Mouse (Mus musculus) T-helper 1 cell (primary cell): ENCODE results near the gene 1700016C15Rik.

ENCODE experiments used
- in situ Hi-C: fragments of 300-600 bp; cut with MboI, MseI; formaldehyde crosslinking; loops from one replicate; pipeline ENCODE4 v1.15.1; 2025; ENCODE audit warnings: high pct_unique_total_duplicates

The 1700016C15Rik gene

DNA sequence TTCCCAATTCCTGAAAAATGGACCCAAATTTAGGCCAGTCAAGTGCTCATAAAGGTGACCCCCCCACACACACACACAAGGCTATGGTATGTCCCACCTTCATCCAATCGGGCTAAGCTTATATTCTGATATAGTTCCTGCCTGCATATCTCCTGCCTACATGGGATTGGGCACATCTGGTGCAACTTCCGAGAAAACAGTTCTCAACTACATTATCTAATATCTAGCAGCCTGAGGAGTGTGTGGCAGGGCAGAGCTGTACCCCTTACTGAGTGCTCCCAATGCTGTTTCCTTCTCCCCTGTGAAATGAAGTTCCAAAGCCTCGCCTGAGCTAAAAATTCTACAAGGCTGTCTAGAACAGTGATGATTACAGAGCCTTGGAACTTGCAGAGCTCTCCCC, 13.2 kb upstream of the 1700016C15Rik start:
- in situ Hi-C loops: no loop called here

DNA sequence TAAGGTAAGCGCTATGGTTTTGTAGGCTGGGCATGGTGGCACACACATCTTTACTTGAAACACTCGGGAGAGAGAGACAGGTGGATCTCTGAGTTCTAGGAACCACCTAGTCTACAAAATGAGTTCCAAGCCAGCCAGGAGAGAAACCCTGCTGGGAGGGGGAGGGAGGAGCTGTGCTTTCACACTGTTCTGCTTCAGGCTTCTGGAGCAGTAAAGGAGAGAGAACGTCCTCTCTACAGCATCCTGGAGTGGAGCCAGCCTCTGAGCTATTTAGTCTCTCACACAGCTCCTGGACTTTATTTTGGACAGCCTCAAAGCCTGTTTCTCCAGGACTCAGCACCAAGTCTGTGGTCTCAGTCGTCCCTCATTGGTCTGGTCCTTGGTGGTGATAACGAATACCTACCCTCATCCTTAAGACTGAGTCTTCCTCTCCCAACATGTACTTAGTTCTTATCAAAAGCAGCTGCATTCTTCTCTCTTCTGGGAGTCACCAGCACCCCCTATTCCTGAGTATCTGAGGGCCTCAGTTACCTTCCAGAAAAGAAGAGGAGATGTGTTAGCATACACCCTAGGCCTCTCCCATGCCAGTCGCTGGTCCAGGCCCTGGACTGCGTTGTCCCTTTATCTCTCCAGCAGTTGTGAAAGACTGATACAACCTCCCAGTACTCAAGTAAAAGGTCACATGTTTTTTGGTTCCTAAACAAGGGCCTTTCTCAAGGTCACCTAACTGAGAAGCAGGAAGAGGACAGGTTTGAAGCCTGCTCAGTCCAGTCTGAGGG, 12.4 kb upstream of the 1700016C15Rik start:
- in situ Hi-C loops: no loop called here

DNA sequence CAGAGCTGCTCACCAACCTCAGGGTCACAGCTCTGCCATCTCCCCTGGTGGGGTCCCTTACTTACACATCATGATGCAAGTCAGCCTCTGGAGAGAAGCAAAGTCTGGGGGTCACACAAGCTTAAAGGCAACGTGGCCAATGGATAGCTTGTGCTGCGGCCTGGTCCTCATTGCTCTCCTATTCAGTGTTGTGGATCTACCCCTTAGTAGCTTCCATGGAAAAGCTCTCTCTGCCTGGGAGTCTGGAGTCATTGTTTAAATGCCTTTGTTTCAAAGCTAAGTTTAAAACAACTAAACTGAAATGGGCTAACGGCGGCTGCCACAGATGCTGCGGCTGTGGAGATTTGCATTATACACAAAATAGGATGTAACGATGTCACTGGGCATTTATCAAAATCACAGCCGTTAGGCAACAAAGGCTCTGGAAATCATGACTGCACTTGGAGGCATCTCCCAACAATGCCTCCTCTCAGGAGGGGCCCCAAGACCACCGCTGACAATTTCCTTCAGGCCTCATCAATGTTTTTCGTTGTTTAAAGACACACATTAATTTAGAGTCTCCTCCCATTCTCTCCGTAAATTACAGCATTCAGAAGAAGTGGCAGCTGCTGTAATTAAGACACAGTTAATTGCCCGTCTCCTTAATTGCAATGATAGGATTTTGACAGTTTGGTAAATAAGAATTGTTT, 11.1 kb upstream of the 1700016C15Rik start:
- in situ Hi-C loops: no loop called here

DNA sequence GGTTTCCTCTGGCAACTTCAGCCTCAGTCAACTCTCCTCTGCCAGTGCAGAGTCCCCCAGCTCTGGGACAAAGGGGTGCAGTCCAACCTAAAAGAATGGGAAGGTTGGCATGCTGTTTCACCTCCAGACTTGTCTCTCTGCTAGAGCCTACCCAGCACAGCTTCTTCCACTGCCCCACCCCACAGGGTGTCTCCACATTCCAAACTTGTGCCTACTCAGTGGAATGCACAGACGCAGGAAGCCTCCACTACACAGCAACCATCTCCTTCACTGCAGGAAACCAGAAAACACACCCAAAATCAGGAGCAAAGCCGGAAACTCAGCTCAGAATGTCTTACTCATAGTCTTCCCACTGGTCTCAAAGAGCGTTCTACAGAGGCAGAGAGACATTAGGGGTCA, 10.6 kb upstream of the 1700016C15Rik start:
- in situ Hi-C loops: no loop called here

DNA sequence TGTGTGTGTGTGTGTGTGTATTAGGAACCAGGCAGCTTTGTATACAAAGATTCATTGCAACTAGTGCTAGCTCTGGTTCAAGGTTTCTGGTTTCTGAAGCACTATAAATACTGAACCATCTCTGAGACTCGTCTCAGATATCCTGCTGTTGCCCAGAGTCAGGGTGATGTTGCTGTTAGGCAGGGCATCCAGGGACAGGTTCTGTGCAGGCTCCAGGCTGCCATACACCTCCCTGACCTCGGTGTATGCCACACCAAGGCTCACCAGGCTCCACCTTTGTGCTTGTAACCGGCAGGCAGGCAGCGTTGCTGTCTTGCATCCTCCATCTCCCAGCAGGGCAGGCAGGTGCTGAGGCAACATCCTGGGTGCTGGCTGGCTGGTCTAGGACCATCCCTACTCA, 5.8 kb upstream of the 1700016C15Rik start:
- in situ Hi-C loops: no loop called here

DNA sequence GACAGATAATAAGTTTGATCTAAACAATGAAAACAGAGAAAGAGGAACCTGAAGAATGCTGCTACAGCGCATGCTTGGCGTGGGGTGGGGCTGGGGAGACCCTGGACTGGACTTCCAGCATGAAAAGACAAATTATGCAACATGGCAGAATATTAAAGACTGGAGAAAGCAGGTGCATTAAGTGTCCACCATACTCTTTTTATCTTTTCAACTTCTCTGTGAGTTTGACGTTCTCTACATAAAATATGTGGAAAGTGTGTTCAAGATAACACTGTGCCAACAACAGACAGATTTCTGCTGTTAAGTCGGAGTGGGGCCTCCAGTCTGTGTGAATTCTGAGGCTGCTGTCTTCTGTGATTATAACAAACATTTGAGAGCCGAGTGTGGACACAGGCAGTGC, 2.7 kb upstream of the 1700016C15Rik start:
- in situ Hi-C loops: no loop called here

DNA sequence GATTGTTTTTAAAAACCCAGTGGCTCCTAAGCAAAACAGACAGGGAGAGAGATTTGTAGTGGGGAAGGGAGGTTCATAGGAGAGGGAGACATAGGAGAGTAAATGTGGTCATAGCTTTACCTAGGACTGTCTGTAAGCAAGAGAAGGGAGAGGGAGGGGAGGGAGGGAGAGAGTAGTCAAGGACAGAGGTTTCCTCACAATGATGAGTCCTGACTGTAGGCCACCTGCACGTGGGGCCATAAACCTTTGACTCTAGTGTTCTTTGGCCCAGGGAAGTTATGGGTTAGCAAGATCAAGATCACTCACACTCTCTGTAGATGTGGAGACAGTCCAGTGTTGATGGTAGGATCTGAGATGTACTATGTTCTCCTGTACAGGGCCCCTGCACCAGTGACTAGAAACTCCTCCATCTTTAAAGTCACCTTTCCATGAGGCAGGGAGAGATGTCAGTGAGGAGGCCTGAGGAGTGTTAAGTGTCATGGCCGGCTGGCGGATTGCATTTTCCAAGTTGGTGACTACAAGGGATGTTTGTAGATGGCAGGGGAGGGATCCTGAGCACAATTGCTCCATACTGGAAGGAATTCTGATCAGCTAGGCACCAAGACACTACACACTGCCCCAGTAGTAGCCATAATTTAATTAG, 1.6 kb upstream of the 1700016C15Rik start:
- in situ Hi-C loops: no loop called here

DNA sequence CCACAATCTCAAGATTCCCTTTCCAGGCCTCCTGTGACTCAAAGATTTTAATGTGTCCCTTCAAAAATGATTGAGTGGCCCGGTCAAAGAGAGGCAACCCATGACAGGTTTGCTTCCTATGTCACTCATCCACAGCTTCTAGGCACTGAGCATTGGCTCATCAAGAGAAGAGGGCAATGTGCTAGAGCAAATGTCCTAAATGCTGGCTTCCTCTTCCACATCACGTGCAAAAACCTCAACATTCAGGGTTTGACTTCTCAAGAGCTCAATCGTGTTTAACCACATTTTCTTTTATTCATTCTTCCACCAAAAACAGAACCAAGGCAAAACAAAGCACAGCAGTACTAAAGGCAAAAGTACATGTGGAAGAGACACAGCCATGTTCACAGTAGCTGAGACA, 2.4 kb downstream of the 1700016C15Rik start:
- in situ Hi-C loops: no loop called here

DNA sequence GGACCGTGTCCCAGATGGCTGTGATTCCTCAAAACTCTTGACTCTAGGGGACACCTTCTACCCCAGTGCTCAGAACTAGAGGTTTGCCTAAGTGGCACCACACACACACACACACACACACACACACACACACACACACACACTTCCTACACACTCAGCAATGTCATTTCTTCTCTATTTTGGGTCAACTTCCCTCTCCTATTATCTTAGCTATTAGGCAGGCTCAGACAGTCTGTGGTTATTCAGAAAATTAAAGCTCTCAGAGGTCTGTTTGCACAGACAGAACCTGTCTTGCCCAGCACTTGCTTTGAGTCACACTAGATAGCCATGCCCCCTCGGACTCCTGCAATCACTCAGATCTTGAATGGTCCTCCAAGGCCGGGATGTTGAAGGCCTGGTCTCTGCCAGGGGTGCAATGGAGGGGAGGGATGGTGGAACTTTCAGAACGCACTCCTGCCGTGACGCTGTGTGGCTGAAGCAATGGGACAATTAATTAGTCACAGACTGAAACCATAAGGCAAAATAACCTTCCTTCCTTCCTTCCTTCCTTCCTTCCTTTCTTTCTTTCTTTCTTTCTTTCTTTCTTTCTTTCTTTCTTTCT, 8.0 kb downstream of the 1700016C15Rik start:
- in situ Hi-C loops: no loop called here

DNA sequence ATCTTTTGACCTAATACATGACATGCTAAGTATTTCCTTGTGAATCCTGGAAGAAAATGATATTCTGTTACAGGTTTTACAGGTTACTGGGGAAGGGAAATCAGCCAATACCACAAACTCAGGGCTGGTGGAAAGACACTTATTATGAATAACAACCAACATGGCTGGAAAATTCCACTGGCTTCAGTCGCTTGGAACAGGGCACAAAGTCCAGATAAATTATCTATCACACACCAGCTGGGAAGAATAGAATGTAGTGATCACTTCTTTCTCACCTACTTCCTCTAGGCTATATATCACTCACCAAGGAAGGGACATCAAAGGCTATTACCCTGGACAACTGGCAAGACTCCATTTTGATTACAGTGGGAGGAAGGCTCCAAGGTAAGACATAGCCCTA, 11.1 kb downstream of the 1700016C15Rik start:
- in situ Hi-C loops: no loop called here

DNA sequence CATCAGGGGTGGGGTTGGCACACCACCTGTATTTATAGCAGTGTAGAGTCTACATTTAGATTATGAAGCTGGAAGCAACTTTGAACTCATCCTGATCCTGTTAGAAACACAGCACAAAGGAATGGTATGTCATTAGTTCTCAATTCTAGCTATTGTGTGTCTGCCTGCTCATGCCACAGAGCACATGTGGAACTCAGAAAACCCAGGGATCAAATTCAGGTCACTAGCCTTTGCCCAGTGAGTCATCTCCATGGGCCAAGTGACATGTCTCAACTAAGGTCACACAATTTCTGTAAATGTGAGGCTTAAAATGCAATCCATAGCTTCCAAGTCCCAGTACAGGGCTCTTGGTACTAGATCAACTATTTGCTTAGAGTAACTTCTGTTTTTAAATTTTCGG, 12.5 kb downstream of the 1700016C15Rik start:
- in situ Hi-C loops: no loop called here

DNA sequence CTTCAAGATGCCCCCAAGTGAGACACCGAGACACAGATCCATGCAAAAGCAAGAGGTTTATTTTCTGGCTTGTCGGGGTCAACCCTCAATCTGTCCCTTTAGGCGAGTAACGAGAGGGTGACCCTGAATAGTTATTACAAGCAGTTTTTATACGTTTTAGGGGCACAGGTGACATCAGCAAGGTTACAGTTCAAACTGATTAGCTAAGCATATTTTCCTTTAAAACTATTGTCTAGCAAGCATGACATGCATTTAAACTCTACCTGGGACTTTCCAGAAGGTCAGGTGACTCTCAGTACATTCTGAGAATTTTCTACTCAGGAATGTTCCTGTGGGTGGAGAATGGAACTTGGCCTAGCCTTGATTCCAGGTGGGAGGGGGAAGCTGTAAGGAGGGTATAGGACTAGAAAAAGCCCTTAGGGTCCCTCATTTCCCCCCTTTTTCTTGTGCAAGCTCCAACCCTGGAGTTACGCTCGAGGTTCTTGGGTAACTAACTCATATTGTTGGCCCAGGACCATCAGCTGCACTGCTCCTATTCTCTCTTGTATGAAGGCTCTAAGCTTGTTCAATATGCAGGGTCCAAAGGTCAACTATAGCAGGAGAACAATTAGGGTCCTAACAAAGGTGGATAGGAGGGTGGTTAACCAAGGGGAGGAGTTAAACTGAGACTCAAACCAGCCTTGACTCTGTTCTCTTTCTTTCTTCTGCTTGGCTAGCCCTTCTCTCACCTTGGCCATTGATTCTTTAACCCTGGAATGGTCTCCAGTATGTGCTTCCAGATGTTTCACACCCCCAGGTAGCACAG, 15.1 kb downstream of the 1700016C15Rik start:
- in situ Hi-C loops: no loop called here

DNA sequence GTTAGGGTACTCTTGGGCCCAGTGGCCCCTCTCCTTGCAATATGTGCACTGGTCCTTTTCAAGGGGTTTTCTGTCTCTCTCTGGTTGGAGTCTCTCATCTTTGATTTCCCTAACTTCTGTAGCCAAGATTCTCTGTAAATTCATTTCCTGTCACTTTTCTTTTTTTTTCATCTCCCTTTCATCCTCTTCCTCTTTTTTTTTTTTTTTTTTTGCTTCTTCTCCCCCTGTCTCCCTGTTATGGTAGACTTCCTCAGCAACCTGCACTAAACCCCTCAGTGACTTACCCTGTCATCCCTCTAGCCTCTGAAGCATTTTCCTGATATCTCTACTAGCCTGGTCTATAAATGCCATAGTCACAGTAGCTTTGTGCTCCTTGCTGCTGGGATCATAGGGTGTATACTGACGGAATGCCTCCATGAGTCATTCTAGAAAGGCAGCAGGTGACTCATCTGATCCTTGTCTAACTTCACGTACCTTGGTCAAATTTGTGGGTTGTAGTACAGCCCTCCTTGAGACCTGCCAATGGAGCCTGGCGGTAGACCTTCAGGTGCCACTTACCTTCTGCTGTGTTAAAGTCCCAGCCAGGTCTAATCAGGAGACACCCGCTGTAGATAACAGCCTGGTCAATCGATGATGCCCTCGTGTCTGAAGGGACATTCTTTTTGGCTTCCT, 18.4 kb downstream of the 1700016C15Rik start:
- in situ Hi-C loops: no loop called here

DNA sequence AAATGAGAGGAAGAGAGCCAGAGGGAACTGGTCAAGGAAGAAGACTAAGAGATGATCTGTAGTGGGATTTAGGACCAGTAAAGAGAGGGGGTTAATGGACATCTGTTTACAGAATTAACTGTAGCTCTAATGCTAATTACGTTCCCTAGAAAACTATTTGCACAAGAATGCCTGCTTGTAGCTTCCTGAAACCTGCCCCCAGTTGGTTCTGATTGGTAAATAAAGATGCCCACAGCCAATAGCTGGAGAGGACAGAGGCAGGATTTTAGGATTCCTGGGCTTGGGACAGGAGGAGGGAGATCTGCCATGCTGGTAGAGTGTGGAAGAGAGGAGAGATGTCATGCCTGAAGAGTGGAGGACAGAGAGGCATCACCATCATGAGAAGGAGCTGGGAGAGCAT, 23.9 kb downstream of the 1700016C15Rik start:
- in situ Hi-C loops: no loop called here

DNA sequence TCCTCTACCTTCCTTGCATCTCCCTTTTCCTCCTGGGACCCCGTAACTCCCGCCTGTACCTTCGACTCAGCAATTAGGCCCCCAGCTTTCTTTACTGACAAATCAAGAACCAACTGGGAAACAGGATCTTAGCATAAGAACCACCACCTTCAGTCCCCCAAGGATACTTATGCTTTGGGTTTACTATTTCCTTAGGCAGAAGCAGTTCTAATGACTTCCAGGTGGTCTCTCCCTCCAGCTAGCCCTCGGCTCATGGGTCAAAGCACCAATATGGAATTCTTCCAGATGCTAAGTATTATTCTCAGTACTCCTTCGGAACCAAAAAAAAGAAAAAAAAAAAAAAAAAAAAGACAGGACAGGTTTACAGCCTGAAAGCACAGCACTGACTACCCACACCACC, 27.6 kb downstream of the 1700016C15Rik start:
- in situ Hi-C loops: no loop called here

DNA sequence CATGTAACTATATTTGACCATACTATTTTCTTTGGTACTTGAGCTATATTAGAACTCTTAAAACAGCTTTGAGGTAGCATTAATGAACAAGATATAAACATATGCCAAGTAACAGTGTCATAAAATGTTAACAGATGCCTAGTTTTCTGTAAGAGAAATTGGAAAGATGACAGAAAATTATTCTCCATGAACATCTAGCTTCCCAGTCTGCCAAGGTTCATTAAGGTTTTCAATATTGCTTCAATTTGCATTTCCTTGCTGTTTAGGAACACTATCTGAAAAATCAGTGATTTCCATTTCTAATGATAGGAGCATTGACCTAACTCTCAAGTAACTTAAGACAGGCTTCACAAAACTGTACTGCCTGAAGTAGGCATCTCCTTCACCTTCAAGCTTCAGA, 39.3 kb downstream of the 1700016C15Rik start:
- in situ Hi-C loops: no loop called here

DNA sequence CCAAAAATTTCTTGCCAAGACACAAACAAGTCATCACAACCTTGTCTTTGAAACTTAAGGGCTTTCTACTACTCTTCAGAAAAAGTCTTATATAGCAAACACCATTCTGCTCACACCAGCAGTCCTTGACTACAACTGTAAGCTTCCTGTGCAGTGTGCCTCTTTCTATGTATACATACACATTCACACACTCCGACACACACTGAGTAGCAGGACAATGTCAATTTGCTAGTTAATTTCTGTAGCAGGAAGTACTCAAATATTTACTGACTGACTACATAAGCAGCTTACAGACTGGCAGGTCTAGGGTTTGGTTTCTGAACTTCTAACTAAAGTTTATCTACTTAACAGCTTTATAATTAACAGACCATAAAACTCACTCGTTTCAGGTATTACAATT, 47.8 kb downstream of the 1700016C15Rik start:
- in situ Hi-C loops: loop anchor here (25.0 kb wide), 1 partner anchor 1865 kb away; the partner anchor contains the start of gene Gm38100

DNA sequence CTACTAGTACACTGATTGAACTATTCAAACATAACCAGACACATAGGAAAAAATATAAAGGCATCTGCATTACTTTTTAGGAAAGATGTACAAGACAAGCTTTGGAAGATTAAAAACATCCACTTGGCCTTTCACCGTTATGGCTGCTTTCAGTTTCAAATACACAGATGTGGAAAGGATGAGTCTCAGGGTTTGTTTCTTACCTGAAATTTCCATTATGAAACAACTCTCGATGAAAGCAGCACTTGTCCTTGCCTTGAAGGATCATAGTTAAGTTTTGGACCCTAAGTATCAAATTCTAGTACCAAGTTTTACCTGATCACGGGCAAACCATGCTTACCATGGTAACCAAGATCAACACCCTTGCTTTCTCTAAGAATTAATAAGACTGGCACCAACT, 63.2 kb downstream of the 1700016C15Rik start:
- in situ Hi-C loops: loop anchor here (25.0 kb wide), 1 partner anchor 1881 kb away; the partner anchor contains the start of gene Gm38100

DNA sequence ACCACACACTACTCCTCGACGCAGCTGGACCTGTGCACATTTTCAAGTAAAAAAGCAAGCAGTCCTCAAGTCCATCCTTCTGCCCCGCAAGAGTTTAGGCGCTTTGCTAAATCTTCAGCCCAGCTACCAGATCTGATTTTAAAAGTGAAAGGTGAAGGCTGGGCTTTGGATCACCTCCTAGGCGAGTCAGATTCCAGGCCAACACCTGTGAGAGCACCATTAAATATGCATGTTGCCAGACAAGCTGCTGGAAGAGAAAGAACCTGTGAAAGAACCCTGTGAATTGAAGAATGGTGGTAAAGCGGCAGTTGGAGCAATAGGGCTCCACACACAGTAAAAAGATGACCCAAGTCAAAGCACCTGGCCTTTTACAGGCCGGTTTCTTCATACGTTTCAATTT, 65.3 kb downstream of the 1700016C15Rik start:
- in situ Hi-C loops: loop anchor here (25.0 kb wide), 1 partner anchor 1883 kb away; the partner anchor contains the start of gene Gm38100

DNA sequence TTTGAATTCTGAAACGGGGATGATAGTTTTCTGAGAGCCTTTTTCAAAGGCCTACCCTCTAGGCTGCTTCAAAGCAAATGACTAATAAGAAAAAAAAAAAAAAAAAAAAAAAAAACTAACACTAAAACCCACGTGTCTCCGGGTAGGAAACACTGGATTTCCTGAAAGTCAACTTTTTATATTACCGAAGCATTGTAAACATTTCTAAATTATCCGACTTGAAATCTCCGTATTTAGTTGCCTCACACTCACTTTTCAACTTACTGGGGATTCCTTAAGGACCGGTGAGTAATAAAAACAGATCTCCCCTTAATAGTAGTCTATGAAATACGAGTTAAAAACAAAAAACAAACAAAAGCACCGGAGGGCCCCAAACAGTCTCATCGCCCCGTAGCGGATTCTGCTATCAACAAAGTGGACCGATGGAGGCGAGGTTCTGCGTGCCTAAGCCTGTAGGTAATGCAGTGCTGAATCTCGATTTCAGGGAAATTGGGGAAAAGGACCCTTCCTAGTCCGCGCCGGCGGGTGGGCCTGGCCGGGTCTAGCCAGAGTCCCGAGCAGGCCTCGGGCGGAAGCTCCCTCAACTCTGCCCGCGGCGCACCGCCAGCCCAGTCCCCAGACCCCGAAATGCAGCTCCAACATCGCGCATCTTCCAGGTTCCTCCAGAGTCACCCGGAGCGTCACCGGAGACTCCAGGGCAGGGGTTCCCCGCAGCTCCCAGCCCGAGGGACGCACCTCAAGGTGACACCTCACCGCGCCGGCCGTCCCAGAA, 66.0 kb downstream of the 1700016C15Rik start:
- in situ Hi-C loops: loop anchor here (25.0 kb wide), 1 partner anchor 1883 kb away; the partner anchor contains the start of gene Gm38100
